Mouse (Mus musculus) small intestine, adult 2 months (tissue): Measurements from ENCODE around the gene Rex1bd. TPM values are rescaled to one million over a fixed set of nuclear protein-coding genes. Genes with fewer than 3 reads are reported as not detected.

Source experiments
- H3K27ac ChIP-seq: fragments of 200-500 bp; 2 replicates; pipeline ENCODE4 v1.5.1; 2012; ENCODE audit warnings: low read depth, low read length, control low read depth, inconsistent platforms; ENCODE audit not compliant: insufficient read depth
- H3K27me3 ChIP-seq: fragments of 200-500 bp; 2 replicates; pipeline ENCODE4 v1.6.1; 2012; ENCODE audit warnings: mild to moderate bottlenecking, moderate library complexity, low read length, inconsistent platforms; ENCODE audit not compliant: control insufficient read depth, insufficient read depth
- H3K36me3 ChIP-seq: fragments of 200-500 bp; 2 replicates; pipeline ENCODE4 v1.6.1; 2012; ENCODE audit warnings: mild to moderate bottlenecking, low read length, control low read depth, inconsistent platforms; ENCODE audit not compliant: control insufficient read depth, insufficient read depth
- H3K4me1 ChIP-seq: fragments of 200-500 bp; 2 replicates; pipeline ENCODE4 v1.6.1; 2012; ENCODE audit warnings: low read length, inconsistent platforms, mixed read lengths; ENCODE audit not compliant: control insufficient read depth, insufficient read depth, insufficient read length
- H3K4me3 ChIP-seq: fragments of 200-500 bp; 2 replicates; pipeline ENCODE4 v1.5.1; 2012; ENCODE audit warnings: low read depth, mild to moderate bottlenecking, control low read depth, inconsistent platforms, low read length, moderate library complexity
- CTCF ChIP-seq: fragments of 200-500 bp; IDR thresholded peaks from 2 replicates; pipeline ENCODE4 v1.5.1; 2012; ENCODE audit warnings: low read depth, mild to moderate bottlenecking, control low read depth, inconsistent platforms, low read length, moderate library complexity, mixed read lengths; ENCODE audit not compliant: insufficient replicate concordance, insufficient read length; ENCODE audit errors: extremely low read depth
- POLR2A ChIP-seq: fragments of 200-500 bp; IDR thresholded peaks from 2 replicates; pipeline ENCODE4 v1.6.1; 2012; ENCODE audit warnings: low read depth, mild to moderate bottlenecking, control low read depth, inconsistent platforms, low read length, moderate library complexity
- WGBS: fragments of 180-500 bp; shearing (Covaris S2); methylation state at CpG from one replicate; pipeline ENCODE4 v1.1.7; 2018; 5-methylcytosine and 5-hydroxymethylcytosine counted together
- polyA plus RNA-seq: library from polyadenylated mRNA; depleted of rRNA; stranded (reverse); fragments of >200 nt; gene quantifications from 2 replicates; pipeline ENCODE4 v1.2.3, GENCODE M21; 2012

Gene Rex1bd
- polyA plus RNA-seq, 1 experiment: 244 TPM

DNA sequence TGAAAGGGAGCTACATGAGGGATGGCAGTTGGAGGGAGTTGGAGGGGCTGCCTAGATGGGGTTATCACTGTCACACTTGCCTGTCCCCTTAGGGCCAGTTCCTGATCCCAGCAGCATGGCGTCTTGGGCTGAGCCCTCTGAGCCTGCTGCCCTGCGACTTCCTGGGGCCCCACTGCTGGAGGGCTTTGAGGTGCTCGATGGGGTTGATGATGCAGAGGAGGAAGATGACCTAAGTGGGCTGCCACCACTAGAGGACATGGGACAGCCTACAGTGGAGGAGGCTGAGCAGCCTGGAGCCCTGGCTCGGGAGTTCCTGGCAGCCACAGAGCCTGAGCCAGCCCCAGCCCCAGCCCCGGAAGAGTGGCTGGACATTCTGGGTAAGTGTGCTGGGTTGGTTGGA lies 22.7 kb upstream of the Rex1bd start:
- 62% methylated on average over 5 of the region's 5 CpGs for WGBS
- H3K4me1 ChIP-seq: peaks cover 13% of the 10 kb centered on the region
- 0 out of 2 replicates have a peak overlapping the region, but pooled peaks have one; percentile 3 for H3K4me3 ChIP-seq
- peaks cover 35% of the 10 kb centered on the region for H3K36me3 ChIP-seq
- H3K27ac ChIP-seq: peak overlapping the region; percentile 83
- H3K27me3 ChIP-seq: no peaks in the 10 kb centered on the region
- no peak for TF ChIP-seq CTCF
- TF ChIP-seq POLR2A: no peak

- peak overlapping the region; percentile 95 for H3K4me3 ChIP-seq
- no peak for TF ChIP-seq CTCF
- TF ChIP-seq POLR2A: no peak
- H3K27me3 ChIP-seq: no peaks in the 10 kb centered on the region
- peak overlapping the region; percentile 93 for H3K27ac ChIP-seq
- 8% methylated on average over 13 of the region's 13 CpGs for WGBS
- peaks cover 17% of the 10 kb centered on the region for H3K4me1 ChIP-seq
- peaks cover 29% of the 10 kb centered on the region for H3K36me3 ChIP-seq
Observed at GRCm38 (mm10) chr8:70528182-70528797, 21.7 kb upstream of the Rex1bd start.

DNA sequence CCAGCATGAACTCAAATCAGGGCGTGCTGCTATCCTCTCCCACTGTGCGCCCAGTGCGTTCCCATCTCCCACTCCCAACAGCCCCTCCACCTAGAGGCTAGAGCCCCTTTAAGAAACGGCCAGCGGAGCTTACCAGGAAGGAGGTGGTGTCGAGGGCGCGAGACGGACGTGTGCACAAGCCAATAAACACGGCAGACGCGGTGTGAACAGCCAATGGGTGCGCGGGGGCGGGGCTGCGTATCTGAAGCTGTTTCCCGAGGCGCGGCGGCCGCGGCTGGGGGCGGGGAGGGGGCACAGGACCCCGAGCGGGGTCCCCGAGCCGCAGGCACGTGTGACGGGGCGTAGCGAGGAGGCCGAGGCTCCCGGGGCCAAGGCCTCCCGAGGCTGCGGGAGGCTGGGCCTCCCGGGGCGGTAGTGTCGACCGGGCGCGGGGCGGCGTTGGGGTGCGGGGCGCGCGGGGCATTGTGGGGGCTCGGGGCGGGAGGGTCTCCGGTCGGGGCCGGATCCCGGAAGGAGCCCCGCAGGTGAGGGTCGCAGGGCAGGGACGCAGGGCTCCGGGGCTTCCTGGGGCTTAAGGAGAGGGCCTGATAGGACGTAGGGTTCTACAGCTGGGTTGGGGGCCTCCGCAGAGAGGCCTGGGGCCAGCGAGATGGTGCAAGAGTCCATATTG lies 21.1 kb upstream of the Rex1bd start, which contains the start of the genes Fkbp8 and Kxd1:
TSS of gene Fkbp8 (plus strand) at position 213 of the 670 bp plus-strand sequence.
TSS of gene Kxd1 (minus strand) at position 445 of the 670 bp plus-strand sequence.
- Histone ChIP-seq H3K4me1 (peaks cover 17% of the 10 kb centered on the region), H3K4me3 (peak within 1 kb of the TSS; percentile 95), H3K36me3 (peaks cover 25% of the 10 kb centered on the region), H3K27me3 (no peaks in the 10 kb centered on the region), H3K27ac (peak within 1 kb of the TSS; percentile 93)
- under 1% methylated on average over 61 of the region's 61 CpGs for WGBS
- TF ChIP-seq POLR2A (0 out of 2 replicates have a peak, but pooled peaks have one; percentile 10), CTCF (no peak)

DNA sequence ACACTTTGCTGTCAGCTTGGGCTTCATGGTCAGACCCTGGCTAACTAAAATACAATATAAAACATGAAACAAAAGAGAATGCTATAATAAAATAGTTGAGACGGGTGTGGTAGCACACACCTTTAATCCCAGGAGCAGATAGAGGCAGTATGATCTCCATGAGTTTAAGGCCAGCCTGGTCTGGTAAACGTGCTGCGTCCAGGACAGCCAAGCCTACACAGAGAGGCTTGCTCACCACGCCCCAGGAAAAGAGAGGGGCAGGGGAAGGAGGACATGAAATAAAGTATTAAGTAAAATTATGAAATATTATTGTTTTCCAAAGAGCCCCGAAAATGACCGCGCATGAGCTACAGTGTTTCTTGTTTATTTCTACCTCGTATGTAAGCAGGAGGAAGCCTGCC lies 20.6 kb upstream of the Rex1bd start:
- TF ChIP-seq CTCF: peak; percentile 14; the same call in 1 of the 2 replicates
- no peak for TF ChIP-seq POLR2A
- H3K36me3 ChIP-seq: peaks cover 20% of the 10 kb centered on the region
- H3K27me3 ChIP-seq: no peaks in the 10 kb centered on the region
- peaks cover 17% of the 10 kb centered on the region for H3K4me1 ChIP-seq
- peak overlapping the region; percentile 95 for H3K4me3 ChIP-seq
- peak overlapping the region; percentile 58 for H3K27ac ChIP-seq
- 1% methylated on average over 8 of the region's 8 CpGs for WGBS

DNA sequence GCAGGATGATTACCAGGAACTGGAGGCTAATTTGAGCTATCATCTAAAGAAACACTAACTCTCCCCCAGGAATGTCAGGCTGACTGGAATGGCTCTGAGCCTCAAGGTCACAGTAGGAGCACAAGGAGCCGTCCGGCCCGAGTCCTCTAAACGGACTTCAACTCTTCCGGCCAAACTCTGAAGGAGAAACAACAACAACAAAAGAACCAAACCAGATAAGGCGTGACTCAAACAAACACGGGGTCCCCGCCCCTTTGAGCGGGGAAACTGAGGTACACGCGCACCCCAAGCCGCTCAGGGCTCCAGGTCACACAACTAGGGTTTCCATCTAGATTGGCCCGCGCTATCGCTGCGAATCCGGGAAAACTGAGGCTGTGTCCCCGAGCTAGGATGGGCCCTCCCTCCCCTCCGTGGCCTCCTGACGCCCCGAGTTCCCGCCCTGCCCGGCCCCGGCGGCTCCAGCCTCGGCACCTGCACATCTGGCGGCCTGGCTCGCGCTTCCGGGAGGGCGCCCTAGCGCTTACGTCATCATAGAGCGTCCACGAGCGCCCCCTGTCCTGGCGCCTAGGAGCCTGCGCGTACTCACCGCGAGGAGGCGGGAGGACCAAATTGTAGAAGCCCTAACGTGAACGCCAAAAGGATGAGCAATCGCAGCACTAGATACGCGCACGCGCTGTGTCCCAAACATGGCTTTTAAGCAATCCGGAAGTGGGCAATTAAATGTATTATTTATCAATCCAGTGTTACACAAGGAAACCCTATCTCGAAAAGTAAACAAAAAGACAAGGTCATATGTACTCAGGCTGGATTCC lies 16.2 kb upstream of the Rex1bd start:
- WGBS: under 1% methylated on average over 51 of the region's 51 CpGs

DNA sequence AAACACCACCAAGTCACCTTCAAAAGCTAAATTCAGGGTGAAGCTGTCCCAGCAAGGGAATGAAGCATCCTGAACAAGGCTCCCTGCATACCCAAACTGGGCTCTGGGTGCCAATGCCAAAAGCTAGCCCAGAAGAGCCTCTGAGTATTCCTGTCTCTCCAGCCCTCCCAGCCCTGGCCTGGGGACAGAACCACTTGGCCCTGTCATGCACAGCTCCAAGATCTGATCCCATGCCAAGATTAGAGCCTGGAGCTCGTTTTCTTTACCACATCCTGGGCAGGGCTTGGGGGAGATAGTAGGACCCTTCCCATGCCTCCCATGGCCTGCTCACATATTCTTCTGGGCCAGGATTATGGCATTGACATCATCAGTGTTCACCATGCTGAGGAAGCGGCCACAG lies 13.1 kb upstream of the Rex1bd start:
- no peak overlapping the region for H3K4me3 ChIP-seq
- no peaks in the 10 kb centered on the region for H3K27me3 ChIP-seq
- 60% methylated on average over 2 of the region's 2 CpGs for WGBS
- peaks cover 25% of the 10 kb centered on the region for H3K36me3 ChIP-seq
- H3K27ac ChIP-seq: no peak overlapping the region
- TF ChIP-seq POLR2A (no peak), CTCF (no peak)
- peaks cover 4% of the 10 kb centered on the region; the same call in 1 of the 2 replicates for H3K4me1 ChIP-seq

More for the DNA sequence above, 16.2 kb upstream of the Rex1bd start:
- peak overlapping the region; percentile 82 for H3K4me3 ChIP-seq
- H3K36me3 ChIP-seq: peaks cover 10% of the 10 kb centered on the region; the same call in 1 of the 2 replicates
- peaks cover 8% of the 10 kb centered on the region; the same call in 1 of the 2 replicates for H3K4me1 ChIP-seq
- TF ChIP-seq CTCF (0 out of 2 replicates have a peak, but pooled peaks have one; percentile 39), POLR2A (peak; percentile 88)
- H3K27me3 ChIP-seq: no peaks in the 10 kb centered on the region
- H3K27ac ChIP-seq: peak overlapping the region; percentile 92
